Mouse (Mus musculus) liver, embryonic 14.5 days (tissue): ENCODE data around the gene Ahsg. TPM values are rescaled to one million over a fixed set of nuclear protein-coding genes. Genes with fewer than 3 reads are reported as not detected.

Experiments used
- ATAC-seq: fragments of 200-750 bp; cut with Nextera tagmentation; 2 replicates; pipeline ENCODE4 v1.8.0; 2017; ENCODE audit warnings: moderate number of reproducible peaks, mild to moderate bottlenecking, moderate library complexity; ENCODE audit not compliant: insufficient read depth
- DNase-seq, 3 experiments: peaks; one replicate each; pipeline ENCODE4 v3.0.0-alpha.2; 2012 to 2013; ENCODE audit warnings: low read depth in 3 of 3, low spot score in 3 of 3
- H3K27ac ChIP-seq: fragments of 300-500 bp; sonication (generic); 2 replicates; pipeline ENCODE4 v1.5.1; 2014; ENCODE audit warnings: moderate library complexity, mild to moderate bottlenecking, control low read depth, inconsistent platforms
- H3K27me3 ChIP-seq: fragments of 300-500 bp; sonication (generic); 2 replicates; pipeline ENCODE4 v1.6.1; 2014; ENCODE audit warnings: mild to moderate bottlenecking, low read length, moderate library complexity; ENCODE audit not compliant: control insufficient read depth, insufficient read depth
- H3K36me3 ChIP-seq: fragments of 300-500 bp; sonication (generic); replicated peaks from 2 replicates; pipeline ENCODE4 v1.6.1; 2014; ENCODE audit warnings: low read depth; ENCODE audit not compliant: control insufficient read depth, insufficient read depth
- H3K4me1 ChIP-seq, 2 experiments: fragments of 200-500 bp in 1 of 2; fragments of 300-500 bp in 1 of 2; sonication (generic) in 1 of 2; replicated peaks; 2 replicates each; pipeline ENCODE4 v1.6.1; 2012 to 2014; ENCODE audit warnings: antibody characterized with exemption in 1 of 2, inconsistent platforms in 1 of 2, low read length in 1 of 2; ENCODE audit not compliant: control insufficient read depth in 2 of 2, insufficient read depth in 2 of 2
- H3K4me2 ChIP-seq: fragments of 300-500 bp; sonication (generic); 2 replicates; pipeline ENCODE4 v1.6.1; 2014; ENCODE audit warnings: low read depth, mild to moderate bottlenecking, control low read depth, moderate library complexity
- H3K4me3 ChIP-seq, 2 experiments: fragments of 200-500 bp in 1 of 2; fragments of 300-500 bp in 1 of 2; sonication (generic) in 1 of 2; 2 replicates each; pipeline ENCODE4 v1.5.1; 2012 to 2014; ENCODE audit warnings: low read depth in 2 of 2, low read length in 2 of 2, mild to moderate bottlenecking in 2 of 2, control low read depth in 1 of 2, inconsistent platforms in 1 of 2, moderate library complexity in 1 of 2; ENCODE audit not compliant: insufficient read depth in 1 of 2
- H3K9ac ChIP-seq: fragments of 300-500 bp; sonication (generic); replicated peaks from 2 replicates; pipeline ENCODE4 v1.6.1; 2014; ENCODE audit warnings: mild to moderate bottlenecking, control low read depth, moderate library complexity
- H3K9me3 ChIP-seq: fragments of 300-500 bp; sonication (generic); 2 replicates; pipeline ENCODE4 v1.6.1; 2016; ENCODE audit warnings: low read length, mixed read lengths; ENCODE audit not compliant: control insufficient read depth
- CTCF ChIP-seq: IDR thresholded peaks from 2 replicates; pipeline ENCODE4 v1.5.1; 2016; ENCODE audit warnings: antibody characterized with exemption, low read depth, control low read depth
- EP300 ChIP-seq: IDR thresholded peaks from 2 replicates; pipeline ENCODE4 v1.6.1; 2016; ENCODE audit warnings: antibody characterized with exemption, low read depth
- WGBS: fragments of 180-500 bp; shearing (Covaris S2); extraction: QIAGEN DNeasy Blood & Tissue Kit; methylation state at CpG from one replicate; pipeline ENCODE4 v1.1.7; 2014; ENCODE audit not compliant: insufficient replicate concordance; 5-methylcytosine and 5-hydroxymethylcytosine counted together
- polyA plus RNA-seq, 2 experiments: library from polyadenylated mRNA; depleted of rRNA in 1 of 2; stranded (reverse) in 1 of 2; unstranded in 1 of 2; fragments of >200 nt; fragmentation: Nextera tagmentation in 1 of 2; extraction: Ambion mirVana in 1 of 2; gene quantifications; 2 replicates each; pipeline versions ENCODE4 v1.2.1 to v1.2.3; 2012 to 2014

The Ahsg gene
- polyA plus RNA-seq, 2 experiments: 1,143 to 1,153 TPM

DNA sequence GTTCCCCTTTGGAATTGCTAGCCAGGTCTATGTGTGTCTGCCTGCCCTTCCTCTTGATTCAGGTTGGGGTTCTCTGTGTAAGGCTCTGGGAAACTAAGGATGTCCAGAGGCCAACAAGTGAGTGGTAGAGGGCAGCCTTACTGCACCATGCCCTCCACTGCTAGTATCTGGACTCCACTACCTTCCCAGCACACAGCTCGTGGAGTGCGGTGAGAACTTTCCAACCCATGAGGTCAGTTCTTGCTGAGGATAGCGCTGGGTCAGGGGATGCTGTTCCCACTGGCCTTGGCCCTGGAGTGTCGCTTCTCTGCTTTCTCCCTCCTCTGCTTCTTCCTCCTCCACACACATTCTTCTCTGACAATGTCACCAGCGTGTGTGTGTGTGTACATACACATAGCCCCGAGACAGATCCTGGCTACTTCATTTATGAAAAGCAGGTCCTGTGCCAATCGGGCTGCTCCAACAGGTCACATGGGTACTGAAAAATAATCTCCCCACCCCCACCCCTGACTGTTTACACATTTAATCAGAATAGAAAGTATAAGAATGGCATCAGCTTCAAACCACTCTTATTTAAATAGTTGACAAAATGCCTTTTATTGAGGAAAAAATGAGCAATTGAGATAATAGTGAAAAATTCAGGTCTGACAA, 11.0 kb upstream of the Ahsg start:
- WGBS: 56% methylated on average over 7 of the region's 7 CpGs
- no peak for ATAC-seq

DNA sequence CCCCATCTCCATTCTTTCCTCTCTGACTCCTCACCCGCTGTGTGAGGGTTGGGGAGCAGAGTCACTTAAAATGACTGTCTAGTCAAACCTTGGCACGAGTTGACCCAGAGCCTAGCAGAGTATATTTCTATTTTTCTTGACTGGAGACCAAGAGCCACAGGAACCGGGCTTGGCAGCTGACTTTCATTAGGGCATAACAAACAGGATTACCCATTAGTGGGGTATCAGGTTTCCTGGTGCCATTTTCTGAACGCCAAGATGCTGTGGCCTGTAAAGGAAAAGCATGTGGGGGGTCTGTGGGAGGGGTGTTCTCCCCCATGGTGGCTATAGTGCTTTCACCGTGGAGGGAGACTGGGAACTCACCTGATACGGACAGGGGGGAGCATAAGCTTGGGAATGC, 10.2 kb upstream of the Ahsg start:
- Histone ChIP-seq H3K4me2 (peak overlapping the region; percentile 24; the same call in 1 of the 2 replicates), H3K4me1 (peaks cover 0 to 23% of the 10 kb centered on the region in 2 experiments; a peak in 2 of 4 replicates), H3K36me3 (no peaks in the 10 kb centered on the region), H3K9me3 (no peaks in the 10 kb centered on the region), H3K9ac (no peak overlapping the region), H3K4me3 (no peak overlapping the region), H3K27me3 (no peaks in the 10 kb centered on the region), H3K27ac (no peak overlapping the region)
- DNase-seq (no peak), ATAC-seq (peak; percentile 16; the same call in 1 of the 2 replicates)
- WGBS: 26% methylated on average over 6 of the region's 6 CpGs
- TF ChIP-seq EP300 (no peak), CTCF (no peak)

More for the DNA sequence above, 11.0 kb upstream of the Ahsg start:
- H3K9ac ChIP-seq: no peak overlapping the region
- H3K27ac ChIP-seq: no peak overlapping the region
- no peaks in the 10 kb centered on the region for H3K27me3 ChIP-seq
- no peak for DNase-seq
- no peak overlapping the region for H3K4me3 ChIP-seq
- peaks cover 0 to 21% of the 10 kb centered on the region in 2 experiments; a peak in 2 of 4 replicates for H3K4me1 ChIP-seq
- no peaks in the 10 kb centered on the region for H3K9me3 ChIP-seq
- no peak for TF ChIP-seq EP300
- no peak for TF ChIP-seq CTCF
- no peak overlapping the region for H3K4me2 ChIP-seq
- H3K36me3 ChIP-seq: no peaks in the 10 kb centered on the region

DNA sequence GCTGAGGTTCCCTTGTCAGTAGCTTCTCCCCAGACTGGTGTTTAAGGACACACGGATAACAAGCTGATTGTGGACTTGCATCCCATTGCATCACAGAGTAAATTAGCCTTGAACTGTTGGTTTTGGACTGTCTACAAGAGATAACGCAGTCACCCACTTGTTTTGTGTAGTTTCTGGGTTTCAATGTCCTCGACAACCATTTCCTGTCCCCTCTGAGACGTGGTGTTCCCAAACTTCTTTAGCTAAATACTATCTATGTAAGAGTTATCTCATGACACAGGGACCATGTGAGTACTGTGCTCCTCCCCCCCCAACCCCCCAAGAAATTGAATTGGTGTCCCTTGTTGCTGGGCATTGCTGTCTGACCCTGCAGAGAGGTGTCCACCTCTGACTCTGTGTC, 9.6 kb upstream of the Ahsg start:
- peak in 2 of 3 experiments; percentile 28 to 30 for DNase-seq
- peak; percentile 45 for ATAC-seq
- TF ChIP-seq EP300 (no peak), CTCF (no peak)
- no peaks in the 10 kb centered on the region for H3K9me3 ChIP-seq
- H3K27ac ChIP-seq: no peak overlapping the region
- H3K4me2 ChIP-seq: peak overlapping the region; percentile 24; the same call in 1 of the 2 replicates
- no peak overlapping the region for H3K4me3 ChIP-seq
- WGBS: 13% methylated on average over 4 of the region's 4 CpGs
- no peaks in the 10 kb centered on the region for H3K36me3 ChIP-seq
- H3K9ac ChIP-seq: no peak overlapping the region
- H3K27me3 ChIP-seq: no peaks in the 10 kb centered on the region
- H3K4me1 ChIP-seq: peaks cover 0 to 23% of the 10 kb centered on the region in 2 experiments; a peak in 2 of 4 replicates

DNA sequence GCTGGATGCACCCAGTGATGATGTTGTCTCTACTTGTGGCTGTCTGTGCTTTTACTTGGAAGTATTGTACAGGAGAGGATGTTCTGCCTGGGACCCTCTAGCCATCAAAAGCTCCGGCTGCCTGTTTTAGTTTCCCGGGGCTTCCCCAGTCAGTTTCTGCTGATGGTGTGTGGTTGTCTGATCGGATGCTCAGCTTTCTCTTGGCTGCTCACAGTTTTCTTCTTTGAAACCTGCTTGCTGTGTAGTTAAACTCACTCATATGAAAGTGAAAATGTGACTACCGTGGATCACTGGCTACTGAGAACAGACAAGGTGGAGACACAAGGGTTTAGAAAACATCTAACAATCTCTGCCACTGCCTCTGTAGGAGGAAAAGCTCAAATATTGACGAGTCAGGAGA, 7.6 kb upstream of the Ahsg start:
- Histone ChIP-seq H3K4me3 (no peak overlapping the region), H3K27ac (no peak overlapping the region), H3K27me3 (no peaks in the 10 kb centered on the region), H3K9me3 (no peaks in the 10 kb centered on the region), H3K4me2 (no peak overlapping the region), H3K36me3 (no peaks in the 10 kb centered on the region), H3K9ac (no peak overlapping the region), H3K4me1 (peaks cover 0 to 29% of the 10 kb centered on the region in 2 experiments; a peak in 2 of 4 replicates)
- DNase-seq: no peak
- no peak for ATAC-seq
- TF ChIP-seq EP300 (no peak), CTCF (no peak)
- 55% methylated on average over 5 of the region's 5 CpGs for WGBS

DNA sequence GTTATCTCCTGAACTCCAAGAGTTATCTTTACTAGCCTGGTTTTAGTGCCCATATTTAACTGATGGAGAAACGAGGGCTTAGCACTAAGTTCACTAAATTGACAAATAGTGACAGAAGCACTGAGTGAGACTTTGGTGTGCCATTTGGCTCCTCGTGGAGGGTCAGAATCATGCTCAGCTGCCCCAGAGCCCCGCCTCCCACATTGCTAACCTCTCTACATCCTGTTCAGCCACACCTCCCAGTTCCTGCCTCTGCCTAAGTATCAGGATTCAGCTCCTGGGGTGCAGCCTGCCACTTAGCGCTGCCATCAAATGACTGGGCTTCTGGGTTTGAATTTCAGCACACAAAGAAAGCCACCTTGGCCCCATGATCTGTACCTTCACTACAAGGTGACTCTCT, 5.7 kb upstream of the Ahsg start:
- no peak overlapping the region for H3K4me2 ChIP-seq
- 14% methylated on average over 4 of the region's 4 CpGs for WGBS
- H3K4me1 ChIP-seq: peaks cover 0 to 30% of the 10 kb centered on the region in 2 experiments; a peak in 3 of 4 replicates
- no peaks in the 10 kb centered on the region for H3K27me3 ChIP-seq
- TF ChIP-seq EP300 (no peak), CTCF (no peak)
- DNase-seq: no peak
- H3K27ac ChIP-seq: no peak overlapping the region
- no peaks in the 10 kb centered on the region for H3K9me3 ChIP-seq
- H3K9ac ChIP-seq: no peak overlapping the region
- no peaks in the 10 kb centered on the region for H3K36me3 ChIP-seq
- no peak overlapping the region for H3K4me3 ChIP-seq
- no peak for ATAC-seq
